8 mouse cellular contexts compared by ENCODE assay signal in genomic region chr7:30300914-30301313, GRCm38 (mm10). TPM values are rescaled to one million over a fixed set of nuclear protein-coding genes. Genes with fewer than 3 reads are reported as not detected.
A peak's percentile ranks its signal among the peaks of the same experiment; 100 is the strongest.
DNase-seq lines count a peak whose midpoint lies in the region; ATAC-seq and TF ChIP-seq lines count a peak whose summit lies in the region.

No protein-coding gene starts in this region.

- H3K9me3 ChIP-seq in heart, postnatal 0 days (replicated peaks; ENCODE audit: control insufficient read depth, low read length) = no peaks in the 10 kb centered on the region
- no peaks in the 10 kb centered on the region for H3K9me3 ChIP-seq in midbrain, embryonic 16.5 days (replicated peaks; ENCODE audit: control insufficient read depth, low read length, poor library complexity, severe bottlenecking)

- no peak for ATAC-seq in heart, postnatal 0 days (ENCODE audit: insufficient read depth, low read depth)
- peak; percentile 71 for ATAC-seq in granulocyte monocyte progenitor cell, adult 5-6 weeks (replicated peaks; ENCODE audit: poor library complexity, severe bottlenecking)
- no peak for ATAC-seq in midbrain, embryonic 16.5 days

- no peak overlapping the region for H3K9ac ChIP-seq in heart, postnatal 0 days (replicated peaks; ENCODE audit: low read depth, low read length)
- no peak overlapping the region for H3K9ac ChIP-seq in midbrain, embryonic 16.5 days (ENCODE audit: low read depth, low read length)

- no peaks in the 10 kb centered on the region for H3K27me3 ChIP-seq in heart, postnatal 0 days (ENCODE audit: control insufficient read depth, insufficient read depth, low read length)
- H3K27me3 ChIP-seq in midbrain, embryonic 16.5 days (ENCODE audit: control insufficient read depth, insufficient read depth, low read depth, low read length) = no peaks in the 10 kb centered on the region

- no peak overlapping the region for H3K4me3 ChIP-seq in heart, postnatal 0 days (ENCODE audit: low read depth, low read length)
- no peak overlapping the region for H3K4me3 ChIP-seq in midbrain, embryonic 16.5 days (ENCODE audit: low read depth, low read length)

- DNase-seq in heart, postnatal 0 days (ENCODE audit: low spot score) = no peak
- DNase-seq in heart, adult 9 months (ENCODE audit: low spot score in 2 of 2) = no peak
- peak; percentile 59 for DNase-seq in 3T3-L1 (ENCODE audit: low read depth, low spot score)
- peak; percentile 66 for DNase-seq in ES-CJ7 (ENCODE audit: low read depth, low spot score)
- peak; percentile 47 for DNase-seq in thymus, postnatal 14 days
- DNase-seq in ovary, adult 18-20 months (ENCODE audit: low spot score) = no peak

- H3K4me1 ChIP-seq in heart, postnatal 0 days (ENCODE audit: control insufficient read depth, insufficient read depth) = no peaks in the 10 kb centered on the region
- no peaks in the 10 kb centered on the region for H3K4me1 ChIP-seq in midbrain, embryonic 16.5 days (ENCODE audit: control insufficient read depth, insufficient read depth, low read length)

- no peak overlapping the region for H3K4me2 ChIP-seq in heart, postnatal 0 days (ENCODE audit: low read depth, low read length)
- H3K4me2 ChIP-seq in midbrain, embryonic 16.5 days (ENCODE audit: low read length) = no peak overlapping the region

- H3K27ac ChIP-seq in heart, postnatal 0 days (ENCODE audit: low read depth) = no peak overlapping the region
- H3K27ac ChIP-seq in midbrain, embryonic 16.5 days (ENCODE audit: low read length) = no peak overlapping the region

- WGBS in heart, postnatal 0 days = 48% methylated on average over 3 of the region's 3 CpGs
- 56% methylated on average over 3 of the region's 3 CpGs for WGBS in midbrain, embryonic 16.5 days

- peak; percentile 45 for TF ChIP-seq CTCF in heart, postnatal 0 days (IDR thresholded peaks at IDR 0.05; ENCODE audit: low read depth)

- TF ChIP-seq EP300 in heart, postnatal 0 days (IDR thresholded peaks at IDR 0.05; ENCODE audit: low read depth) = no peak

- H3K36me3 ChIP-seq in heart, postnatal 0 days (replicated peaks; ENCODE audit: control insufficient read depth, insufficient read depth, low read length) = no peaks in the 10 kb centered on the region
- peaks cover 68% of the 10 kb centered on the region for H3K36me3 ChIP-seq in midbrain, embryonic 16.5 days (ENCODE audit: control insufficient read depth, insufficient read depth, low read length)

RNA-seq across cellular contexts. Expression of gene Alkbh6, which starts 7.6 kb away (rescaled TPM):
- 40.0 and 57.2 TPM in 2 replicates for total RNA-seq in heart, postnatal 0 days (2014; rRNA removed; ENCODE audit: low replicate concordance)
- polyA plus RNA-seq in heart, postnatal 0 days (2015; fragmentation: Nextera tagmentation; extraction: Ambion mirVana) = 63.5 and 71.2 TPM in 2 replicates
- 32.6 and 33.3 TPM in 2 replicates for total RNA-seq in granulocyte monocyte progenitor cell, adult 5-6 weeks (2014; fragmentation: Nextera tagmentation)
- 30.1 and 35.5 TPM in 2 replicates for total RNA-seq in granulocyte monocyte progenitor cell, adult 5-6 weeks (2017)
- 120 and 127 TPM in 2 replicates for polyA plus RNA-seq in midbrain, embryonic 16.5 days (2015; fragmentation: Nextera tagmentation; extraction: Ambion mirVana)

RNA-seq across cellular contexts. Expression of gene Clip3, which starts 9.4 kb away (rescaled TPM):
- total RNA-seq in heart, postnatal 0 days (2014; rRNA removed; ENCODE audit: low replicate concordance) = 4.3 and 22.4 TPM in 2 replicates
- polyA plus RNA-seq in heart, postnatal 0 days (2015; fragmentation: Nextera tagmentation; extraction: Ambion mirVana) = 3.1 and 3.5 TPM in 2 replicates
- total RNA-seq in granulocyte monocyte progenitor cell, adult 5-6 weeks (2014; fragmentation: Nextera tagmentation) = not detected in 2 replicates
- not detected in 2 replicates for total RNA-seq in granulocyte monocyte progenitor cell, adult 5-6 weeks (2017)
- 100 and 124 TPM in 2 replicates for polyA plus RNA-seq in midbrain, embryonic 16.5 days (2015; fragmentation: Nextera tagmentation; extraction: Ambion mirVana)

RNA-seq across cellular contexts. Expression of gene Syne4, which starts 13.7 kb away (rescaled TPM):
- 0.34 and 1.1 TPM in 2 replicates for total RNA-seq in heart, postnatal 0 days (2014; rRNA removed; ENCODE audit: low replicate concordance)
- polyA plus RNA-seq in heart, postnatal 0 days (2015; fragmentation: Nextera tagmentation; extraction: Ambion mirVana) = 1.6 TPM in 2 replicates
- 6.3 and 8.7 TPM in 2 replicates for total RNA-seq in granulocyte monocyte progenitor cell, adult 5-6 weeks (2014; fragmentation: Nextera tagmentation)
- 0.99 TPM in 1 of 2 replicates, not detected in the other for total RNA-seq in granulocyte monocyte progenitor cell, adult 5-6 weeks (2017)
- 13.4 and 16.0 TPM in 2 replicates for polyA plus RNA-seq in midbrain, embryonic 16.5 days (2015; fragmentation: Nextera tagmentation; extraction: Ambion mirVana)

RNA-seq across cellular contexts. Expression of gene E130208F15Rik, which starts 20.6 kb away (rescaled TPM):
- 0.46 and 0.77 TPM in 2 replicates for total RNA-seq in heart, postnatal 0 days (2014; rRNA removed; ENCODE audit: low replicate concordance)
- 2.6 and 3.1 TPM in 2 replicates for polyA plus RNA-seq in heart, postnatal 0 days (2015; fragmentation: Nextera tagmentation; extraction: Ambion mirVana)
- total RNA-seq in granulocyte monocyte progenitor cell, adult 5-6 weeks (2014; fragmentation: Nextera tagmentation) = 0.60 TPM in 1 of 2 replicates, not detected in the other
- total RNA-seq in granulocyte monocyte progenitor cell, adult 5-6 weeks (2017) = 1.6 and 2.5 TPM in 2 replicates
- not detected in 2 replicates for polyA plus RNA-seq in midbrain, embryonic 16.5 days (2015; fragmentation: Nextera tagmentation; extraction: Ambion mirVana)

RNA-seq across cellular contexts. Expression of gene Wdr62, which starts 20.7 kb away (rescaled TPM):
- total RNA-seq in heart, postnatal 0 days (2014; rRNA removed; ENCODE audit: low replicate concordance) = 3.4 and 5.2 TPM in 2 replicates
- polyA plus RNA-seq in heart, postnatal 0 days (2015; fragmentation: Nextera tagmentation; extraction: Ambion mirVana) = 2.6 and 3.2 TPM in 2 replicates
- 21.6 and 29.4 TPM in 2 replicates for total RNA-seq in granulocyte monocyte progenitor cell, adult 5-6 weeks (2014; fragmentation: Nextera tagmentation)
- 4.0 and 5.8 TPM in 2 replicates for total RNA-seq in granulocyte monocyte progenitor cell, adult 5-6 weeks (2017)
- polyA plus RNA-seq in midbrain, embryonic 16.5 days (2015; fragmentation: Nextera tagmentation; extraction: Ambion mirVana) = 3.8 and 4.0 TPM in 2 replicates

Comparison
In these comparisons a context has a peak if more than half of its experiments do, and no peak if none do; other contexts are left out.
1. DNase-seq: peak in 3T3-L1 (single experiment), ES-CJ7 (single experiment) and thymus, postnatal 14 days (single experiment); none in heart, postnatal 0 days (single experiment), heart, adult 9 months (0 of 2) and ovary, adult 18-20 months (single experiment).